Mouse (Mus musculus): ENCODE data around the gene Hmgn1.

DNA sequence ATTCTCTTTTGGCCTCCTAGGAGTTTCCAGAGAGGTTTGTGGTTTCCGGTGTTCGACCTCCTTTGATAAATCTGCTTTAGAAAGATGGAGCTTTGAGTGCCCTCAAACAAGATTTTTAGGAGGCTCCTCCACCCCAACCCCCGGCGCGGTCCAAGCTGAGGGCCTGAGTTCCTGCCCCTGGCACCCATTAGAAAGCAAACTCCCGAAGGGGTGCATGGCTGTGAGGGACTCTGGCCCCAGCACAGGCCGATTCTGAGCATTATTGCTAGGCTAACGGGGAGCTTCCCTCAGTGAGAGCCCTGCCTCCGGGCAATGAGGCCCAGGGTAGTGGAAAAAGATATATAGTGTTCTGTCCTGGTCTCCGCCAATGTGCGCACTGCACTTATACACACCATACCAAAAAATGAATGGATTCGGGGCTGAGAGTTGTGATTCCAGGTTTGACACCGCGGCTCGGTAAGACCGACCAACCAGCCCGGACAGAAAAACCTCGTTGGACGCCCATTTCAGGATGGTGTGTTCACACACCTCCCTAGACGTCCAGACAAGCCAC, 32.3 kb upstream of the Hmgn1 start:
- TF ChIP-seq CTCF (IDR thresholded peaks at IDR 0.05; ENCODE audit: low read depth) (no peak), EP300 (optimal IDR thresholded peaks at IDR 0.05) (no peak)
